Mouse (Mus musculus): ENCODE results near the gene Tgif2lx1.
"Not testable (repeated sequence)": the region's sequence is repeated elsewhere in the genome, so short reads cannot be mapped to it uniquely, and the experiment has no call there.

Gene Tgif2lx1

GRCm38 (mm10) chrX:118480637-118481036, at the start of gene Tgif2lx1:
TSS of gene Tgif2lx1 (minus strand) at chrX:118480737.
- DNase-seq (ENCODE audit: low spot score) = not testable (repeated sequence)
